Mouse (Mus musculus) liver, embryonic 16.5 days (tissue): ENCODE measurements around the gene Zfp791. TPM values are rescaled to one million over a fixed set of nuclear protein-coding genes. Genes with fewer than 3 reads are reported as not detected.
"Not testable (repeated sequence)": the region's sequence is repeated elsewhere in the genome, so short reads cannot be mapped to it uniquely, and the experiment has no call there.

Experiments used
- ATAC-seq: fragments of 200-750 bp; cut with Nextera tagmentation; 2 replicates; pipeline ENCODE4 v1.8.0; 2017; ENCODE audit warnings: low read depth, mild to moderate bottlenecking, moderate number of reproducible peaks, moderate library complexity
- H3K27ac ChIP-seq: fragments of 300-500 bp; sonication (generic); 2 replicates; pipeline ENCODE4 v1.5.1; 2014; ENCODE audit warnings: mild to moderate bottlenecking, low read length
- H3K27me3 ChIP-seq: fragments of 300-500 bp; sonication (generic); 2 replicates; pipeline ENCODE4 v1.6.1; 2014; ENCODE audit warnings: low read depth, low read length, mixed read lengths; ENCODE audit not compliant: control insufficient read depth, insufficient read depth
- H3K36me3 ChIP-seq: fragments of 300-500 bp; sonication (generic); 2 replicates; pipeline ENCODE4 v1.6.1; 2014; ENCODE audit warnings: mild to moderate bottlenecking; ENCODE audit not compliant: control insufficient read depth, insufficient read depth
- H3K4me1 ChIP-seq: fragments of 300-500 bp; sonication (generic); 2 replicates; pipeline ENCODE4 v1.6.1; 2014; ENCODE audit warnings: low read depth, low read length, mixed read lengths; ENCODE audit not compliant: control insufficient read depth
- H3K4me2 ChIP-seq: fragments of 300-500 bp; sonication (generic); 2 replicates; pipeline ENCODE4 v1.6.1; 2014; ENCODE audit warnings: low read depth, low read length, mixed read lengths
- H3K4me3 ChIP-seq: fragments of 300-500 bp; sonication (generic); 2 replicates; pipeline ENCODE4 v1.5.1; 2014; ENCODE audit warnings: low read depth, mild to moderate bottlenecking, low read length
- H3K9ac ChIP-seq: fragments of 300-500 bp; sonication (generic); 2 replicates; pipeline ENCODE4 v1.6.1; 2014; ENCODE audit warnings: low read depth, low read length
- H3K9me3 ChIP-seq: fragments of 300-500 bp; sonication (generic); replicated peaks from 2 replicates; pipeline ENCODE4 v1.6.1; 2016; ENCODE audit warnings: low read length; ENCODE audit not compliant: control insufficient read depth
- WGBS: fragments of 180-500 bp; shearing (Covaris S2); extraction: QIAGEN DNeasy Blood & Tissue Kit; methylation state at CpG from one replicate; pipeline ENCODE4 v1.1.7; 2014; ENCODE audit not compliant: insufficient replicate concordance; 5-methylcytosine and 5-hydroxymethylcytosine counted together
- polyA plus RNA-seq: library from polyadenylated mRNA; unstranded; fragments of >200 nt; fragmentation: Nextera tagmentation; extraction: Ambion mirVana; gene quantifications from 2 replicates; pipeline ENCODE4 v1.2.1, GENCODE M21; 2015

The Zfp791 gene
- polyA plus RNA-seq, 1 experiment from 2014 or later, result 3.4 TPM

DNA sequence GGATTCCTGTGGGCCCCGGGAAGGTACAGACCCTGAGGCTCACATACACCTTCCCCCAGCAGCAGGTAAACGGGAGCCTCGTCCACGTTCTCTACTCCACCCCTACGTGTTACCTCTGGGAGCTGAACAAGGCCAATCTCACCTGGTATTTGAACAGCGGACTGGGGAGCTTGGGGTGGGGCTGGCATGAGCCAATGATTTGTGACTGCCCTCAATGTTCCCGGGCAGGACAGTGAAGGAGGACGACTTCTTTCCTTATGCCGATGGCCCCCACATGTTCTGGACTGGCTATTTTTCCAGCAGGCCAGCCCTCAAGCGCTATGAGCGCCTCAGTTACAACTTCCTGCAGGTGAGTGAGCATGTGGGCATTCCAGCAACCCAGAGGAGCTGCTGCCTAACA, 32.0 kb downstream of the Zfp791 start:
- Histone ChIP-seq H3K9ac (no peak overlapping the region), H3K9me3 (no peaks in the 10 kb centered on the region), H3K4me3 (no peak overlapping the region), H3K4me2 (no peak overlapping the region), H3K27me3 (no peaks in the 10 kb centered on the region), H3K36me3 (peaks cover 8% of the 10 kb centered on the region), H3K27ac (no peak overlapping the region), H3K4me1 (no peaks in the 10 kb centered on the region)
- no peak for ATAC-seq
- WGBS, result 85% methylated on average over 11 of the region's 11 CpGs

DNA sequence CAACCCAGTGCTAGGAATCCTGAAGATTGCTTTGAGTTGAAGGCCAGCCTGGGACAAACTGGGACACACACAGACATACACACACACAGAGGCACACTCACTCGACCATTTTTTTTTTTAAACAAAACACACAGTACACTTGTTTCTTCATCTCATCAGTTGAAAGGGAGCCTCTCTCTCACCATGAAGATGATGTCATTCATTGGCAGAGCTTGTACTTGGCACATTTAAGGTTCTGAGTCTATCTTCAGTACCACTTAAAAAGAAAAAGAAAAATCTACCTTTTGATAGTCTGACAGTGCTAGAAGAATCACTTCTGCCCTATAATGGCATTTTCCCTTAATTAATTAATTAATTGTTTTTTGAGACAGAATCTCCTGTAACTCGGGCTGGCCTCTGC, 34.1 kb downstream of the Zfp791 start:
- Histone ChIP-seq H3K4me2 (no peak overlapping the region), H3K9me3 (no peaks in the 10 kb centered on the region), H3K36me3 (peaks cover 11% of the 10 kb centered on the region), H3K9ac (no peak overlapping the region), H3K27ac (no peak overlapping the region), H3K4me3 (no peak overlapping the region), H3K4me1 (peaks cover 6% of the 10 kb centered on the region), H3K27me3 (no peaks in the 10 kb centered on the region)
- no peak for ATAC-seq
- WGBS, result 61% methylated on average over 2 of the region's 2 CpGs

DNA sequence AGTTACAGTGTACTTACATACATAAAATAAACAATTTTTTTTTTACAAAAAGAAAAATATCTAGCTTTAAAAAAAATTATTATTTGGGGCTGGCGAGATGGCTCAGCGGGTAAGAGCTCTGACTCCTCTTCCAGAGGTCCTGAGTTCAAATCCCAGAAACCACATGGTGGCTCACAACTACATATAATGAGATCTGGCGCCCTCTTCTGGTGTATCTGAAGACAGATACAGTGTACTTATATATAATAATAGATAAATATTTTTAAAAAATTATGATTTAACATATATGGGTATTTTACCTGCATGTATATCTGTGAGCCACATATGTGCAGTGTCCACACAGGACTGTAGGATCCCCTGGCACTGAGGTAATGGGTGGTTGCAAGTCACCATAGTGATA, 36.7 kb downstream of the Zfp791 start:
- Histone ChIP-seq H3K9ac (no peak overlapping the region), H3K9me3 (no peaks in the 10 kb centered on the region), H3K27me3 (no peaks in the 10 kb centered on the region), H3K27ac (no peak overlapping the region), H3K4me1 (peaks cover 26% of the 10 kb centered on the region), H3K36me3 (peaks cover 11% of the 10 kb centered on the region), H3K4me3 (no peak overlapping the region), H3K4me2 (no peak overlapping the region)
- 70% methylated on average over 3 of the region's 3 CpGs for WGBS
- ATAC-seq, result no peak

DNA sequence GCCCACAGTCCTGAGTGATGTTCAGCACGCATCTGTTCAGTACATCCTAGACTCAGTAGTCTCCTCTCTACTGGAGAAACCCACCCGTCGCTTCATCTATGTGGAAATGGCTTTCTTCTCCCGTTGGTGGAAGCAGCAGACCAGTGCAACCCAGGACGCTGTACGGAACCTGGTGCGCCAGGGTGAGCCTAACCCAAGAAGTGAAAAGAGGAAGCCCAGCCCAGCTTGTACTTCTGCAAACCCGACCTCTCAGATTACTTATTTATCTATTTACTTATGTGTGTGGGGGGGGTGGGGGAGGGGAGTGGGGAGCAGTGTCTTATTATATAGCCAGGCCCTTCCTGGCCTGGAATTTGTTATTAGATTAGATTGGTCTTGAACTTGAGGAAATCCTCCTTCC, 38.3 kb downstream of the Zfp791 start:
- H3K9me3 ChIP-seq, result no peaks in the 10 kb centered on the region
- no peak overlapping the region for H3K9ac ChIP-seq
- 49% methylated on average over 8 of the region's 8 CpGs for WGBS
- peaks cover 11% of the 10 kb centered on the region for H3K36me3 ChIP-seq
- ATAC-seq, result no peak
- H3K27me3 ChIP-seq, result no peaks in the 10 kb centered on the region
- peaks cover 32% of the 10 kb centered on the region for H3K4me1 ChIP-seq
- peak overlapping the region; percentile 78 for H3K4me3 ChIP-seq
- no peak overlapping the region for H3K27ac ChIP-seq
- peak overlapping the region; percentile 91 for H3K4me2 ChIP-seq

DNA sequence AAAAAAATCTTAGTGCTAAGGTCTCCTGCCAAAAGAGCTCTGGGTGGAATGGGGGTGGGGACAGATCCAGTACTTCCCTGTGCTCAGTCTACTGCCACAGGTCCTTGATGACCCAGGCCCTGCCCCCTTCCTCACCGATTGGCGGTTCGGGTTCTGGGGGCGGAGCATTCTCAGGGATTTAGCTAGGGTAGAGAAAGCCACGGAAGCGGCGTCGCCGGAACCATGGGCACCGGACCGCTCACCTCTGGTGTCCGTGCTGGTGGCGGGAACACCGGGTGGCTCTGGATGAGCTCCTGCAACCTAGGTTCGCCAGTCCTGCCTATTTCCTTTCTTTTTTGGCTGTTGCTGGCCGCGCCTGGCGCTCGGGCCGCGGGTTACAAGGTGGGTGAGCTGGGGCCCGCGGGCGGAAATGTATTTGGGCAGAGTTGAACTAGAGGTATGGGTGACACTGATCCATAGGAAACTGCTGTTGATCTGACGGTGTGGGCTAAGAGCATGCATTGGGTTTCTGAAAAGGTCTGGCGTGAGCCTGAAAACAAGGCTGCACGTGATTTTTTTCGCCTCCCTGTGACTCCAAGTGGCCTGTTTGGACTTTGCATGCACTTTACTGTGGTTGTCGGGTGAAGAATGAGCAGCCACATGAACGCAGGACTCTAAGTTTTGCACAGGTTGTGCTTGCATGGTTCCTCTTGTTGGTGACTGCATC, 39.6 kb downstream of the Zfp791 start, which contains the start of gene Man2b1:
TSS of gene Man2b1 (plus strand) at position 163 of the 706 bp plus-strand sequence.
- Histone ChIP-seq H3K27me3 (no peaks in the 10 kb centered on the region), H3K9me3 (no peaks in the 10 kb centered on the region), H3K4me3 (peak within 1 kb of the TSS; percentile 78), H3K9ac (peak within 1 kb of the TSS; percentile 74), H3K4me1 (peaks cover 39% of the 10 kb centered on the region), H3K27ac (peak within 1 kb of the TSS; percentile 45), H3K4me2 (peak within 1 kb of the TSS; percentile 91), H3K36me3 (peaks cover 9% of the 10 kb centered on the region)
- WGBS, result under 1% methylated on average over 30 of the region's 30 CpGs
- ATAC-seq, result peak; percentile 89

DNA sequence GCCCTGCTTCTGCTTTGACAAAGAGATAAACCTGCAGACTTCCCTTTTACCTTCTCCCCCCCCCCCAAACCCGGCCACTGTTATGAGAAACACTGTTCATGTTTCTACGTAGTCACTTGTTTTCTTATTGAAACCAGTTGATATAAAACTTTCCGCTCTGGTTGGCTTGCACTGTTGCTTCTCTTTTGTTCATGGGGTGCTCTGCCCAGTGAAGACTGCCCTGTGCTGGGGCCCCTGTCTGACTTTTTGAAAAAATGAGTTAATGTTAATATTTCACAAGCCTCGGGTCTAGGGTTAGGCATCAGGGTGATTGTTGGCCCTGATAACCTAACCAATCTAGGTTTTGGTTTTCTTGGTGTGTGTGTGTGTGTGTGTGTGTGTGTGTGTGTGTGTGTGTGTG, 40.7 kb downstream of the Zfp791 start:
- H3K9me3 ChIP-seq, H3K4me3 ChIP-seq, H3K27me3 ChIP-seq, H3K36me3 ChIP-seq, H3K9ac ChIP-seq, ATAC-seq: not testable (repeated sequence)
- peak overlapping the region; percentile 11; the same call in 1 of the 2 replicates for H3K4me2 ChIP-seq
- 28% methylated on average over 4 of the region's 4 CpGs for WGBS
- H3K4me1 ChIP-seq, result peaks cover 40% of the 10 kb centered on the region
- H3K27ac ChIP-seq, result 0 out of 2 replicates have a peak overlapping the region, but pooled peaks have one; percentile 9

DNA sequence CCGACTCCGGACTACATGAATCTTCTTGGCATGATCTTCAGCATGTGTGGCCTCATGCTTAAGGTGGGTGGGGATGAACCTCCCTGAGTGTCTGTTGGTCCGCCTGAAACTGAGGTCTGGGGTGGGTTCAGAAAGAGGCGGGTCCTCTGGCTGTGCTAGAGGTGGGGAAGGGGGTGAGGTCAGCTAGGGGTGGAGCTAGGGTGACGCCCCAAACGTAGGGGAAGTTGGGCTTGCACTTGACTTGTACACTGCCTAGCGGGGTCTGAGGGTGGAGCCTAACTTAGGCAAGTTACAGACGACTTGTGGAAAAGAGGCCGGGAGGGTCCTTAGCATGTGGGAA, 41.7 kb downstream of the Zfp791 start, which contains the start of gene Wdr83:
TSS of gene Wdr83 (minus strand) at position 91 of the 340 bp plus-strand sequence.
- peak; percentile 66 for ATAC-seq
- peaks cover 8% of the 10 kb centered on the region; the same call in 1 of the 2 replicates for H3K36me3 ChIP-seq
- WGBS, result 0% methylated on average over 9 of the region's 9 CpGs
- H3K9ac ChIP-seq, result peak within 1 kb of the TSS; percentile 95
- H3K27ac ChIP-seq, result peak within 1 kb of the TSS; percentile 85
- H3K4me1 ChIP-seq, result peaks cover 48% of the 10 kb centered on the region
- no peaks in the 10 kb centered on the region for H3K9me3 ChIP-seq
- H3K4me3 ChIP-seq, result peak within 1 kb of the TSS; percentile 89
- no peaks in the 10 kb centered on the region for H3K27me3 ChIP-seq
- peak within 1 kb of the TSS; percentile 92 for H3K4me2 ChIP-seq

DNA sequence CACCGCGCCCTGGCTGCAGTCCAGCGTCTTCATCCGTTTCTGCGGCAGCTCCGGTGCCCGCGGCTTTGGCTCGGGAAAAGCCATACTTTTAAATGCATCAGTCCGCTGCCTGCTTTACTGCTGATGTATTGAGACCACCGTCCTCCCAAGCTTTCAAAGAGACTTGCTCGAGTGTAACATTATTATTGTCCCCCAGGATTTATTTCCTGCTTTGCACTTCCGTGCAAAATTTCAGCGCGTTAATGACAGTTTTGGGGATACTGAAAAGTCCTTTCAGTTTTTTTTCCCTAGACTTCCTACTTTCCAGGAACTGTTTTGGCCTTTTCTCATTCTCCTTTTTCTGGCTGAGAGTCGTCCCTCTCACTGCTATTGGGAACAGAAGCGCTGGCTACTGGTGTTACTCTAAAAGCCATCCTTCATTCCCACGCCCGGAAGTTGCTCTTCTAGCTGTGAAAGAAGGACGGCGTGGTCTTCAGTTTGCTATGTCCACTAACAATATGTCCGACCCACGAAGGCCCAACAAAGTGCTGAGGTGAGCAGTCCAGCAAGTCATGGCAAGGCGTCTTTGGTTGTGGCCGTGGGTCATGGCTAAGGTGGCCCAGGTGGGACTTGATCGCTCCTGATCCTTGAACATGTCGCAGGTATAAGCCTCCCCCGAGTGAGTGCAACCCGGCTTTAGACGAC, 42.2 kb downstream of the Zfp791 start, which contains the start of gene Wdr83os:
TSS of gene Wdr83os (plus strand) at position 209 of the 684 bp plus-strand sequence.
- no peaks in the 10 kb centered on the region for H3K27me3 ChIP-seq
- peaks cover 6% of the 10 kb centered on the region; the same call in 1 of the 2 replicates for H3K36me3 ChIP-seq
- peaks cover 53% of the 10 kb centered on the region for H3K4me1 ChIP-seq
- peak within 1 kb of the TSS; percentile 92 for H3K4me2 ChIP-seq
- peak within 1 kb of the TSS; percentile 89 for H3K4me3 ChIP-seq
- H3K9me3 ChIP-seq, result no peaks in the 10 kb centered on the region
- H3K9ac ChIP-seq, result peak within 1 kb of the TSS; percentile 95
- peak within 1 kb of the TSS; percentile 85 for H3K27ac ChIP-seq
- 0% methylated on average over 30 of the region's 30 CpGs for WGBS
- ATAC-seq, result no peak

DNA sequence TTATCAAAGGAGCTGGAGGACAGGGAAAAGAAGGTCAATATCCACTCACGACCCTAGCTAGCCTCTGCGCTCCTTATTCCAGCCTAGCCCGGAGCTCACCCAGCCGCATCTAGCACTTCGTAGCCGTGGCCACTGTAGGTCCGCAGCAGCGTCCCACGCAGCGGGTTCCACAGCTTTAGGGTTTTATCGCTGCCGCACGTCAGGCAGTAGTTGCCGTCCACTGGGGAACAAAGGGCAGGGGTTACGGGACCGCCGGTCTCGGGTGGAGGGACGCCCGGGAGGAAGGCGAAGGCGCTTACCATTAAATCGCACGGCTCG, 42.7 kb downstream of the Zfp791 start:
- no peak for ATAC-seq
- under 1% methylated on average over 25 of the region's 25 CpGs for WGBS
- peaks cover 58% of the 10 kb centered on the region for H3K4me1 ChIP-seq
- H3K4me3 ChIP-seq, result peak overlapping the region; percentile 89
- peak overlapping the region; percentile 92 for H3K4me2 ChIP-seq
- H3K36me3 ChIP-seq, result peaks cover 7% of the 10 kb centered on the region; the same call in 1 of the 2 replicates
- peak overlapping the region; percentile 95 for H3K9ac ChIP-seq
- no peaks in the 10 kb centered on the region for H3K9me3 ChIP-seq
- H3K27me3 ChIP-seq, result no peaks in the 10 kb centered on the region
- peak overlapping the region; percentile 85 for H3K27ac ChIP-seq
